Mouse (Mus musculus) right cerebral cortex, postnatal 25 days (tissue): ENCODE results near the gene Grcc10.

ENCODE experiments used
- DNase-seq: peaks from one replicate; pipeline ENCODE4 v3.0.0; 2022

Gene Grcc10

DNA sequence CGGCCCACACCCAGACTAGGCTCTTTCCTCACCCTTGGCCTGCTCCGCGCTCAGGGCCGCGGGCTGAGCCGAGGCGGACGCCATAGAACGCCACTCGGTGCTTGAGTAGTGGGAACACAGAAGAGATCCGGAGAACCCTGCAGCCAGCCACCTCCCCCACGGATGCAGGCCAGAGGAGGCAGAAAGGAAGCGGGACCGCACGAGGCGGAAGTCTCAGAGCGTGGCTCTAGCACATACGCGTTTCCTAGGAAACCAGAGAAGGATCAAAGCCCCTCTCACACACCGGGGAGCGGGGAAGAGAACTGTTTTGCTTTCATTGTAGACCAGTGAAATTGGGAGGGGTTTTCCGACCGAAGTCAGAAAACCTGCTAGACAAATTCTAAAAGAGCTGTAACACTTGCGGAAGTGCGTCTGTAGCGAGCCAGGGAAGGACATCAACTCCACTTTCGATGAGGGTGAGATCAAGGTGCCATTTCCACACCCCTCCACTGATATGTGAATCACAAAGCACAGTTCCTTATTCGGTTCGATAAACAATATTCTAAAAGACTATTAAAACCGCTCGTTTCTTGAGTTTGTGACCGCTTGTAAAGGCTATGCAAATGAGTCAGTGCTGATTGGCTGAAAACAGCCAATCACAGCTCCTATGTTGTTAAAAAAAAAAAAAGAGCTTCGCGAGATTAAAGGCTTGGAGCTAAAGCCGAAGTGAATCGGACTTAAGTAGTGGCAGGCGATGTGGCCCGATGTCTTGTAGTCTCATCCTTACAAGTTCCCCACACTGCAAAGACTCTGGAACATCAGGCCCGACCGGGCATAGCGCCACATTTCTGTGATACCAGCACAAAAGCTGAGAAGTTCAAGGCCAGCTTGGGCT, at the start of gene Grcc10:
TSS of gene Grcc10 (minus strand) at position 487 of the 874 bp plus-strand sequence.
- DNase-seq, result peak; percentile 89

DNA sequence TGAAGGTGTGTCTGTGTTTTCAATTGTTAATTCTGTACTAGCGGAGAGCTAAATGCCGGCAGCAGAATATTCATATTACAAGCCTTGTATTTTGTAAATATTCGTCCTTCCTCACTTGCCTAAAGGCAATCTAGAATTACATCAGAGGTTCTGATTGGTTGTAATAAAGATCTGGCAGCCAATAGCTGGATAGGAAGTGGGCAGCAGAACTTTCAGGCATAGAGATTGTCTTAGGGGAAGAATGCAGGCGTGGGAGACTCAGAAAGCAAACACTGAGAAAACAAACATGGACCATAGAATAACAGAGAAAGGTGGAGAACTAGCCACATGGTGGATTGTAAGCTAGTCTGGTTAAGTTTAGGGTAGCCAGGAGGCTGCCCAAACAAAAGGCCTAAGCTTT, 48.9 kb upstream of the Grcc10 start:
- DNase-seq, result no peak

DNA sequence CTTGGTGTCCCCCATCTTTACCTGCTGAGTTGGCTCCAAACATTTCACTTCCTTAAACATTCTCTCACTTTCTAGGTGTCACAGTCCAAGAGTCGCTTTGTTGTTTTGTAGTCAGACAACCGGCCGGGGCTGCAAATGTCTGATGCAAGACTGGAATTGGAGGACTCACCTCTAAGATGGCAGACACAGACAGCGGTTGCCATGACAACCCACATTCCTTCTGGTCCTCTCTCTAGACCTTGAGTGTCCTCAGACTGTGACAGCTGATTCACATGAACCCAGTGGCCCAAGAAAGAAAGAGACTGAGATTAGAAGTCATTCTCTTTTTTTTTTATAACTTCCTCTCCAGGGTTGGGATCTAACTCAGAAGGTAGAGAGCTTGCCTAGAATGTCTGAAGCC, 48.3 kb upstream of the Grcc10 start:
- no peak for DNase-seq

DNA sequence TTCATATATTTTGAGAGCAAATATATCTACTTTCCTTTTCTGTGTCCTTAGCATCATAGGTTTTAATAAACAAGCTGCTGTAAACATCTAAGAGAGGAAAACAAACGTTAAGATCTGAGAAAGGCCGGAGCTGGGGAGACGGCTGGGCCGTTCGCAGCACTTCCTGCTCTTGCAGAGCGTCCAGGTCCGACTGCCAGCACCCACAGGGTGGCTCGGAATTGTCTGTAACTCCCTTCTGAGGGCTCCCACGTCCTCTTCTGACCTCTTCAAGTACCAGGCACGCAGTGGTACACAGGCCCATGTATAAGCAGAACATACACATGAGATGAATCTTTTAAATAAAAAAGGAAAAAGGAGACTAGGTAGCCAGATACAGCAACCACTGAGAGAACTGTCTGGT, 46.5 kb upstream of the Grcc10 start:
- no peak for DNase-seq

DNA sequence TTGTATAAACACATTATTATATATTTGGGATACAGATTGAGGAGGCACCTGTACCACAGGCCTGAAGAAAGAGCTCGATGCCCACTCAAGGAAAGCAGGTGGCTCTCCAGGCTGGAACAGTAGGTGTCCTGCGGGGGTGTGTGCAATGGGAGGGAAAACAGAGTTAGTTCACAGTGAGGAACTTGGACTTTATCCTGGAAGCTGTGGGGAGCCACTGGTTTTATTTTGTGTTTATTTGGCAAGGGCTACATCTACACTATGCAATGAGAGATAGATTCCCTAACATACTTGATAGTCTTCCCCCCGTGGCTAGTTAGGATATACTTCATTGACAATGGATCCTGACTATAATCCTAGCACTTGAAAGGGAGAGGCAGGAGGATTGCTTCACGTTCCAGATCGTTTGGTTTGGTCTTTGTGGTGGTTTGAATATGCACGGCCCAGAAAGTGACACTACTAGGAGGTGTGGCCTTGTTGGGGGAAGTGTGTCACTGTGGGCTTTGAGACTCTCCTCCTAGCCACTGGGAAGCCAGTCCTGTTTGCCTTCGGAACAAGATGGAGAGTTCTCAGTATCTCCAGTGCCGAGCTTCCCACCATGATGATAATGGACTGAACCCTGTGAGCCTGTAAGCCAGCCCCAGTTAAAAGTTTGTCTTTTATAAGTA, 45.7 kb upstream of the Grcc10 start:
- DNase-seq, result peak; percentile 56

GRCm38 (mm10) chr6:124782436-124782835, 41.3 kb upstream of the Grcc10 start:
- DNase-seq, result no peak

- no peak for DNase-seq
Observed at GRCm38 (mm10) chr6:124780917-124781316, 39.7 kb upstream of the Grcc10 start.

DNA sequence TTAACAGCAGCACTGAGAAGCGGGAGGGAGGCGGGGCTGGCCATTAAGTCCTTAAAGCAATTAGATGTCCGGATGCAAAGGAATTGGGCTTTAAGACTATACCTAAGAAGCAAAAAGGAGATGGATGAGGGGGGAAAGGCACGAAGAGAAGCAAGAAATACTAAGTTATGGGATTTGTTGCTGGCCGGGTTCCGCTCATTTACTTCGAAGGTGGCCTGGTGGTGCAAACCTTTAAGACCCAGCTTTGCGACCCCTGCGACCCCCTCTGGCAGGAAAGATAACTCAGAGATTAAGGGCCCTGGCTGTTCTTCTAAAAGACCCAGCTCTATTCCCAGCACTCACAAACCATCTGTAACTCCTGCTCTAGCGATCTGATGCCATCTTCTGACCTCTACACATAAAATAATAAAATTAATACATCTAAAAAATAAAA, 38.8 kb upstream of the Grcc10 start:
- DNase-seq, result no peak

DNA sequence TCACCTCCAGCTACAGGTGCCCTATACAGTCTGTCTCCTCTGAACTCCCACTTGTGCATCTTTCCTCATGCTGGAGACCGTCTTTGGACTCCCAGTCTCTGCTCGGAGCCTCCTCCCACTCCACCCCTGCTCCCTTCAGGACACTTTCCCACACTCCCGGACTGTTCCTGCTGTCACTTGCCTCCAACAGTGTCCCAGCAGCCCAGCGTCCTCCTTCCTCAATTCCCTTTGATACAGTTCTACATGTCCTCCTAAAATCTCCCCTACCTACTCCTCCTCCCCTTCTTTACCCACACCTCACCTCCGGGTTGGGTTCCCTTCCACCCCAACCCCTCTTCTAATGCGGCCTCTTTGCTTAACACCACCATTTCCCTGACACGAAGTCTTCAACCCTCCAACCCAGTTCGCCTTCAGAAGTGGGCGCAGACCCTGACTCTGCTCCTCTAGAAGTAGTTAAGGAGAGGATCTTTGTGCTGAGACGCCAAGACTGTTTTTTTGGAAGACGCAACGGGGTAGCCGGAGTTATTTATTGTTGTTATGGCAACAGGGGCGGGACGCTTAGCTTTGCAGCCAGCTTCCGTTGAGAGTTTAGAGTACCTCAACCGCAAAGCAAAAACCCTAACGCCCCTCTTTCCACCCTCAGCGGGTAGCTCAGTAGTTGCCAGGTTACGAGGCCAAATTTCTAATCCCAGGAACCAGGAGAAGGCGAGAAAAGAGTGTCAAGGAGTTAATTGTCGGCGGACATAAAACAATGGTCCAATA, 38.2 kb upstream of the Grcc10 start, which contains the start of gene Lrrc23:
TSS of gene Lrrc23 (minus strand) at position 506 of the 762 bp plus-strand sequence.
- DNase-seq, result no peak

DNA sequence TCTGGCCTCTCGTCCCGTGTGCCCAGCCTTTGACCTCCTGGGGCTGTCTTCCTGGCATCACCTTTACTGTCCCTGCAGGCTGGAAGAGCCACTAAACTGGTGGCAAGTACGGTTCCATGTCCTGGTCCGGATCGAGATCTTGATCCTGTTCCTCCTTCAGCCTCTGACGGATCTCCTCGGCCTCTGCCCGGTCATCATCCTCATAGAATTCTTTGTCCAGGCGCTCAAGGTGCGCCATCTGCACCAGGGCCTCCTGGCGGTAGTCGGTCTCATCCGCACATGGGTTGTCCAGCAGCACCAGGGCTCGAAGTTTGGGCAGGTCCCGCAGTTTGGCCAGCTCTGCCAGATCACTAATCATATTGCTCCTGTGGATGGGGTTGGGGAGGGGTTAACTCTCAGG, 29.3 kb upstream of the Grcc10 start:
- no peak for DNase-seq

DNA sequence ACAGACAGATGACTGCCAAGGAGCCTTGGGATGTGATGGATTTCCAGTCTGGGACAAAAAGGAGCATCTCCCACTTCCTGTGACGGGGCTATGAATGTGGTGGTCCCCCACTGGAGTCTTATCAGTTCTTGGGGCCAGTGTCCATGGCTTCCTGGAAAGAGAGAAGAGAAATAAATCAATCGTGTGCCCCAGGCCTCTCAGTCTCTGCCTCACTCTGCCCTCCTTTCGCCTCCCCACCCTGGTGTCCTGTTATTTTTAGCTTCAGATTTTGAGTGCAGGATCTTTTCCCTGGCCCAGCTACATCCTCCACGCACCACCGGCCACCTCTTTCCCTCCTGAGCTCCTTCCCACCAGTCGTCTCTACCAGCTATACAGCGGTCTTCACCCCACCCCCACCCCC, 28.8 kb upstream of the Grcc10 start:
- no peak for DNase-seq

GRCm38 (mm10) chr6:124769101-124769765, 28.1 kb upstream of the Grcc10 start, which contains the start of gene Eno2:
Gene Eno2, minus strand, starts transcription at chr6:124769673.
- peak; percentile 79 for DNase-seq

- no peak for DNase-seq
Observed at GRCm38 (mm10) chr6:124768704-124769044, 27.5 kb upstream of the Grcc10 start.

GRCm38 (mm10) chr6:124767920-124768703, 26.9 kb upstream of the Grcc10 start:
- peak; percentile 63 for DNase-seq

DNA sequence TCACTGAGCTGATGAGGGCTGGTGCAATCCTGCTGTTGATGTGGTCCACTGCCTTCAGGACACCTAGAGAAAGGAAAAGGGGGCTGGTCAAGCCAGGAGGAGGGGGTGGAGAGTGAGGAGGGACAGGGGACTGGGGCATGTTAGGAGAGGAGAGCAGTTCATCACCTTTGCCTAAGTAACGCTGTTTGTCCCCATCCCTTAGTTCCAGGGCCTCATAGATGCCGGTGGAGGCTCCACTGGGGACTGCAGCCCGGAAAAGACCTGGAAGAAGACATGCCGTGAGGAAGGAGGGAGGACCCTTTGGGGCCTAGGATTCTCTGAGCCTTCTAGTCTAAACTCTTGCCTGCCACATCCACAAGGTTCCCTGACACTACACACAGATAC, 26.4 kb upstream of the Grcc10 start:
- DNase-seq, result no peak

DNA sequence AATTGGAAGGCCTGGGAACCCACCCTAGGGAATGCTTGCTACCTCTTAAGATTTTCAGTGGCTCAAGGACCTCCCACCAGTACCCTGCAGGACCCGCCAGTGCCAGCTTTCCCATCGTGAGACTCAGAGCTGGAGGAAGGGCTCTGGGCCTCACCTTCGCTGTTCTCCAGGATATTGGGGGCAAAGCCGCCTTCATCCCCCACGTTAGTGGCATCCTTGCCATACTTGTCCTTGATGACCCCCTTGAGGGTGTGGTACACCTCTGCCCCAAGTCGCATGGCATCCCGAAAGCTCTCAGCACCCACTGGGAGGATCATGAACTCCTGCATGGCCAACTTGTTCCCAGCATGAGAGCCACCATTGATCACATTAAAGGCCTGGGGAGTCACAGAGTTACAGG, 24.8 kb upstream of the Grcc10 start:
- no peak for DNase-seq

GRCm38 (mm10) chr6:124759259-124759658, 18.1 kb upstream of the Grcc10 start:
- DNase-seq, result peak; percentile 72

DNA sequence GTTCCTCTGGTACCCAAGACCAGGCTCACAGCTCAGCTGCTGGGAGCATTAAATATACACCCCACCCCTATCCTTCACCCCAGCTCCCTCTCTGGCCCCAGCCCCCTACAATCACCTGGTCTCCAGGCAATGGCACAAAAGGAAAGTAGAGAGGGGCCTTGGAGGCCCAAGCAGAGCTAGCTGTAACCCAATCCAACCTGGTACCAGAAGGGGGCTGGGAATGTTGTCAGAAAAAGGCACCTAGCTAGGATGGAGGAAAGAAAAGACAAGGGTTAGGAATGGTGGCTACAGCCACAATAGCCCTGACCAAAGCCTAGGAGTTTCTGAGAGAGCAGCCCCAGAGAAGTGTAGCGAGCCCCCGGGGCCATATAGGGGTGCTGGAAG, 17.7 kb upstream of the Grcc10 start:
- no peak for DNase-seq

DNA sequence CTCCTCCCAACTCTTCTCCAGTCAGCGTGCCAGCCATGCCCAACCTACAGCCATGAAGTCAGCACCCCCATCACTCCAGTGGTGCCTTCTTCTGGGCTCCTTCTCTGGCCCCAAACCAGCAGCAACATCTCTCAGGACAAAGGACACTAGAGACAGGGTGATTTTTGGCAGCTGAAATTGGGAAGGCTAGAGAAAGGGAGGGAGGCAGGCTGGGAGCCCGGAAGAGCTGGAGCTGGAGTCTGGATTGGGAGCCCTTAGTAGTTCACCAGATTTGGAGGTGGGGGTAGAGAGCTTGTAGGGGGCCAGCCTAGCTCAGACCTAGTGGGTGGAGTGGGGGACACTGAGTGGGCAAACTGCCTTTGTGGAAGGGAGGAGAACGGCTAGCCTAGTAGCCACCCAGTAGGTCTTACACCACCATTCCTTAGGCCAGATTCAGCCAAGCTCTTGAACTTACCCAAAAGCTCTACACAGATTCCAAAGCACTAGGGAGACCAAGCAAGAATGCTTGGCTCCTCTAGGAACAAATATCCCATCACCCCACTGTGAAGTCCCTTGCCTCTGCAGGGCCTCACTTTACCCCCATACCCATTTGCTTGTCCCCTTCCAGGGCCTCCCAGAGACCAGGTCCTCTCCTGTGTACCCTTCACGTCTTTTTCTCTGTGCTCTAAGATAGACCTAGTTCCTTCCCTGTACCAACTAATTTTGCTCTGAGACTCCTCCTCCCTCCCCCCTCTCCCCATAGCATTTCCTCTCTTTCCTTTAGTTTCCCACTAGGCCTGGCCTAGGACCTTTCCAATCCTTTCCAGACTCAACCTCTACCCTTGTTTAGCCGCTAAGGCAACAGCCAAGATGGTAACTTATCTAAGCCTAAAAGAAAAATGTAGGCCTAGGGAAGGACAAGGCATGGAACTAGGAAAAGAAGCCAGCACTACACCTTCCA, 17.0 kb upstream of the Grcc10 start:
- DNase-seq, result peak; percentile 63

DNA sequence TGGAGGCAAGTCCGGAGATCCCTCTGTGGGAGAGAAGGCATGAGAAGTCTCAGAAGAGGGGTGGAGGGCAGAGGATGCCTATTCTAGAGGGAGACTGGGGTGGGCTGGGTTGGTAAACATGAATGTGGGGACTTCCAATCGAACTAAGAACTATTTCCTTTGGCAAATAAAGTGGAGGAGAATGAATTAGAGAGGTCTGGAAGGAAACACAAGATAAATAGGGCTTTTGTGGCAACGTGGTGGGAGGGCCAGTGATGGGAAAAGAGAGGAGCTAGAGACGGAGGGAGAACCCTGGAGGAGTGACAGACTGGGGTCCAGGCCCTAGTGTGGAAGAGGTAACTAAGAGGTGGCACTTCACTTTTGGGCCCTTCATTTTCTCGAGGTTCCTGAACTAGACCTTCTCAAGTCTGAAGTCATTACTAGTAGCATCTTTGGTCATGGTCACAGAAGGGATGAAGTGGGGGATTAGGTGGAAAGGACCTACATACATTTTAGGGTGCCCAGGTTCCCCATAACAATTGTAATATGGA, 16.2 kb upstream of the Grcc10 start:
- DNase-seq, result no peak
